Mouse (Mus musculus): ENCODE measurements around the gene Vgll4. TPM values are rescaled to one million over a fixed set of nuclear protein-coding genes. Genes with fewer than 3 reads are reported as not detected.
"Not testable (repeated sequence)": the region's sequence is repeated elsewhere in the genome, so short reads cannot be mapped to it uniquely, and the experiment has no call there.

Gene Vgll4
- total RNA-seq, 2 experiments from 2014 or later = 23.5 to 31.8 TPM

- DNase-seq = no peak
Measured at GRCm38 (mm10) chr6:114939666-114940065, 30.1 kb downstream of the Vgll4 start.

- DNase-seq = no peak
Measured at GRCm38 (mm10) chr6:114936941-114937313, 32.9 kb downstream of the Vgll4 start.

- DNase-seq = no peak
Measured at GRCm38 (mm10) chr6:114936297-114936940, 33.4 kb downstream of the Vgll4 start.

GRCm38 (mm10) chr6:114935362-114935761 lies 34.4 kb downstream of the Vgll4 start:
- no peak for DNase-seq

GRCm38 (mm10) chr6:114934045-114934444 lies 35.7 kb downstream of the Vgll4 start:
- DNase-seq = no peak

- DNase-seq = no peak
Measured at GRCm38 (mm10) chr6:114932991-114933392, 36.8 kb downstream of the Vgll4 start.

GRCm38 (mm10) chr6:114932116-114932500 lies 37.7 kb downstream of the Vgll4 start:
- no peak for DNase-seq

- DNase-seq = peak; percentile 43
Measured at GRCm38 (mm10) chr6:114931212-114932115, 38.3 kb downstream of the Vgll4 start.

GRCm38 (mm10) chr6:114930646-114931045 lies 39.1 kb downstream of the Vgll4 start:
- no peak for DNase-seq

GRCm38 (mm10) chr6:114930038-114930591 lies 39.7 kb downstream of the Vgll4 start:
- no peak for DNase-seq

- DNase-seq = no peak
Measured at GRCm38 (mm10) chr6:114929346-114929745, 40.4 kb downstream of the Vgll4 start.

GRCm38 (mm10) chr6:114928462-114928861 lies 41.3 kb downstream of the Vgll4 start:
- DNase-seq = peak; percentile 70

- DNase-seq = no peak
Measured at GRCm38 (mm10) chr6:114927400-114927799, 42.4 kb downstream of the Vgll4 start.

GRCm38 (mm10) chr6:114926369-114927157 lies 43.2 kb downstream of the Vgll4 start:
- no peak for DNase-seq

- DNase-seq = no peak
Measured at GRCm38 (mm10) chr6:114925196-114925595, 44.6 kb downstream of the Vgll4 start.

- not testable (repeated sequence) for DNase-seq
Measured at GRCm38 (mm10) chr6:114922355-114923096, 47.3 kb downstream of the Vgll4 start.

GRCm38 (mm10) chr6:114921632-114922354 lies 48.0 kb downstream of the Vgll4 start:
- peak; percentile 74 for DNase-seq

GRCm38 (mm10) chr6:114920523-114921445 lies 49.0 kb downstream of the Vgll4 start:
- peak; percentile 41 for DNase-seq

GRCm38 (mm10) chr6:114919670-114920313 lies 50.0 kb downstream of the Vgll4 start:
- no peak for DNase-seq
